Mouse (Mus musculus) kidney, postnatal 25 days (tissue): ENCODE measurements around the gene Slc8b1.

Source experiments
- DNase-seq, 2 experiments: peaks; one replicate each; pipeline ENCODE4 v3.0.0; 2021; ENCODE audit warnings: mixed read lengths in 2 of 2

Gene Slc8b1

DNA sequence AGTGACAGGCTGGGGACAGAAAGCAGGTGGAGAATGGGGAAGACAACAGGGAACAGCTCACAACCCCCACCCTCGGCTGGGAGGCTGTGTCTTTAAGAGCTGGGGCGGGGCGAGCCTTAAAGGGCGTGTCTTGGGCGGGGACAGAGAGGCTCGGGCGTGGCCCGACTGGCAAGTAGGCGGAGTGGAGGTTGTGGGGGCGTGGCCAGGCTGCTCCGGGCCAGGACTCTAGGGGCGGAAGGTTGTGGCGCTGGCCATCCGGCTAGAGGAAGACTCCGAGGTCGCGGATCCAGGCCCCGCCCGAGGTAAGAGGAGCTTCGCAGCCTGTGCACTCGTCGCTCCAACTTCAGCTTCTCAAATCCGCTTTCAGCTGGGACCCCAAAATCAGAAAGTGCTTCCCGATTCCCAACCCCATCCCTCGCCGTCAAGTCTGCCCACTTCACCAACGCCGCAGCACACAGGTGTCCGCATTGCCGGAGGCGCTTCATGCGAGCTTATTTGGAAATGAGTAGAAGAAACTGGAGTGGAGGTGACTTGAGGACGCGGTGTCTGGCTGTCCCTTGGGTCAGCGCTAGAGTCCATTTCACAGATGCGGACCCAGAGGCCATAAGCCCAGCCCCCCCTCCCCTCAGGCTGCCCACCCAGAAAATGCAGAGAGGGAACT, at the start of gene Slc8b1:
Gene Slc8b1 (plus strand): TSS at position 187 of the 661 bp plus-strand sequence.
- DNase-seq = peak; percentile 98 to 99

DNA sequence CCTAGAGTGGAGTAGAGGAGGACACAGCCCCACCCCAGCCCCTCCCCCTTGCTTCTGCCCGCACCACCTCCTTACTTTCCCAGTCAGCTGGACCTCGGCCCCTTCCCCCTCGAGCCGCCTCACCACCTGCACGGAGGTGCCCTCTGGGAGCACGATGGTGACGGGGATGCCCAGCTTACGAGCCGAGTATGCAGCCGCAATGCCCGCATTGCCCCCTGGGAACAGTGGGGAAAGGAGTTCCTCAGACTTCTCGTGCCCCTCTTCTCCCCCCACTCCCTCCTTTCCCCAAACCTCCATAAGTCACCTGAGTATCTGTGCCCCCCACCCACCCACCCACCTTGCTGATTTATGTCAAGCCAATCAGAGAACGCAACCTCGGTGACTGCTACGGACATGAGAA, 49.1 kb upstream of the Slc8b1 start:
- peak in 1 of 2 experiments; percentile 42 for DNase-seq

DNA sequence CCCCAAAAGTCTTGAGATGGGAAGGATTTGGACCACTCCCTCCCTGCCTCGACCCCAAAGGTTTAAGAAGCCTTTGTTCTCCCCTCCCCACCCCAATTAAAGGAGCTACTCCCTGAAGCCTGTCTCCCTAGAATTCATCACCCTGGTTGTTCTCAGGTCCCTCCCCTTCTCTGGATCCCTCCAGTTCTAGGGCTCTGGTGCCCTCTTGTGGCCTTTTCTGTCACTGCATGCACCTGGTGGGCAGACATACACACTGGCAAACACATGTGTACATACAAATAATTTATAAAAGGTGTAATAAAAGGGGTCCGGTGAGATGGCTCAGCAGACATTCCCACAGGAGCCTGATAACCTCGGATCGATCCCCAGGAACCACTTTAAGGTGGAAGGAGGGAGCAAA, 46.6 kb upstream of the Slc8b1 start:
- no peak for DNase-seq

DNA sequence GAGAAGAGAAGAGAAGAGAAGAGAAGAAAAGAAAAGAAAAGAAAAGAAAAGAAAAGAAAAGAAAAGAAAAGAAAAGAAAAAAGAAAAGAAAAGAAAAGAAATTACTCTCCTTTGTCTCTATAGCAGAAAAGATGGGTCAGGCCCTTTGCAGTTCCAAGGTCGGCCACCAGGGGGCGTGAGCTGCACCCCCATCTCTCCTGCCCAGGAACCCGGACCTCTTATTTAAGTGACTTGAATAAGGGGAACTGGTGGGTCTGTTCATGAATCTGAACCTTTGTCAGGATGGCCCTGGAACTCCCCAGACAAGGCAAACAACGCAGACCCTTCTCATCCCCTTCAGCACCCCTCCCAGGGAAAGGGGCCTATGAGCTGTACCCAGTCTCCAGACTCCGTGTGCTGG, 45.9 kb upstream of the Slc8b1 start:
- peak; percentile 37 to 54 for DNase-seq

DNA sequence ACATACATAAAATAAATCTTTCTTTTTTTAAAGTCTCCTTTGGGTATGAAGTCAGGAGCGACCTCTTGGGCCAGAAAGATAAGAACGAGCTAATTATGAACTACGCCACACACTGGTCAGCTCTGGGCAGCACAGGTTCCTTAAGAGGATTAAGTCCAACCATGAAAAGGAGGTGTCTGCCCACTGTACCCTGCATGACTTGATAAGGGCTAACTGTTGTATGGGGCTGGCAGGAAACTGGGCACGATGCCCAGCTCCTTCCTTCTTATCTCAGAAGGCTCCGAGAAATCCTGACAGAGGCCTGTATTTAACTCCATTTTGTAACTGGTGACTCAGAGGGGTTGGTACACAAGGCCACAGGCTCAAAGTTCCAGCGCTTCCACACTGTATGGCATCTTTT, 45.1 kb upstream of the Slc8b1 start:
- no peak for DNase-seq

DNA sequence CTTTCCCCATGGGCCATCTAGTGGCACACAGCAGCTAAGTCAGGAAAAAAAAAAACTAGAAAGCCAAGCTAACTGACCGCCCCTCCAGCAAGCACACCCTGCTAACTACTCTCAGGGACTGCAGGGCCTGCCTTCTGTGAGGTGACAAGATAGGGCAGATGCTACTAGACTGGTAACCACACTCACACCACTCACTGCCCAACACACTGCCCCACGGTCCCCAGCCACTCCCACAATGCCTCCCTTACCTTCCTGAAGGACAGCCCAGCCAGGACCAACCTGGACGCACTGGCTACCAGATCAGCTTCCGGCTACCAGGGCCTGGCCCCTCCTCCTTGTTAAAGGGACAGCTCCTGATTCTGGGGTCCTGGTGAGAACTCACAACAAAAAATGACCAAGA, 43.9 kb upstream of the Slc8b1 start:
- peak; percentile 69 to 83 for DNase-seq

DNA sequence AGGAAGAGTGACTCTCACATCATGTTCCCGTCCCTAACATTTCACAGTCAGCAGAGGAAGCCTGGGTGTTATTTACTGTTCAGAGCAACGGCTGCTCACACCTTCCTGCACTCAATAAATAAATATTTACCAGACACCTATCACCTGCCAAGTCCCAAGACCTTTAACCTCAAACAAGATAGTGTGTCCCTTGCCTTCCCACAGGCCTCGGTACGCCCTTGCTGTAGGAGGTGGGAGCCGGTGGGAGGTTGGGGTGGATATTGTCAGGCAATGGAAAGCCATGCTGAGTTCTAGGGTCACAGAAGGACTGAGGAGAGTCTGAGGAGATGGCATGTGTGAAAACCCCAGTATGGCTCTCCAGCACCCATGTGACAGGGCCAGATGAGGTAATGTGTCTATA, 42.6 kb upstream of the Slc8b1 start:
- no peak for DNase-seq

DNA sequence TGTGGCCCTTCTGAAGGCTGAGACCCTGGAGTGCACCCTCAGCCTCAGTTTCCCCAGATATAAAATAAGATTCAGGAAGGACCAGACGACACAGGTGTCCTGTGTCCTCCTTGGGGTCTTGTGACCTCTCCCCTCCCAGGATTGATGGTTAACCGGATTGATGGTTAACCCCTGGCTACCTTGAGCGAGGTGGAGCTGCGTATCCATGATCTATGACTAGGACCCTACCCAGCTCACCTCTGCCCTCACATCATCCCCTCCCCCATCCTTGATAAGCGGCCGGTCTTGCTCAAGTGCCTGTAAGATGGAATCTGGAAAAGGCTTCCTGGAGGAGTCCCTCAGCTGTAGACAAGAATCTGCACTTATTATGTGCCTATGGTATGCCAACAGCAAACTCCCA, 42.1 kb upstream of the Slc8b1 start:
- no peak for DNase-seq

DNA sequence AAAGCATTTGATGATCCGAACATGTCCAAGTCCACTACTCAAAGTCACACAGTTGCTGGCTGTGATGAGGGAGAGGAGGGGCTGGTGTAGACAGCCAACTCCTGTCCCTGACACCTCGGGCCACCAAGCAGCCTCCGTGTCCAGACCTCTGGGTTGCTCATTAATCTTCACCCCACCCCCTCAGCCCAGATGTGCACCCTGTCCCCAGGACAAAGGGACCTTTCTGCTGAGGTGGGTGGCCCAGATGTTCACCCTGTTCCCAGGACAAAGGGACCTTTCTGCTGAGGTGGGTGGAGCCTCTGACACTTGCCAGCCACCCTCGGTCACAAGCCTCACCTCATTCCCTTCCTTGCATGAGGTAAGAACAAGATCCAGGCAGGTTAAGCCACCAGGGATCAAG, 39.4 kb upstream of the Slc8b1 start:
- DNase-seq = peak; percentile 22 to 71

DNA sequence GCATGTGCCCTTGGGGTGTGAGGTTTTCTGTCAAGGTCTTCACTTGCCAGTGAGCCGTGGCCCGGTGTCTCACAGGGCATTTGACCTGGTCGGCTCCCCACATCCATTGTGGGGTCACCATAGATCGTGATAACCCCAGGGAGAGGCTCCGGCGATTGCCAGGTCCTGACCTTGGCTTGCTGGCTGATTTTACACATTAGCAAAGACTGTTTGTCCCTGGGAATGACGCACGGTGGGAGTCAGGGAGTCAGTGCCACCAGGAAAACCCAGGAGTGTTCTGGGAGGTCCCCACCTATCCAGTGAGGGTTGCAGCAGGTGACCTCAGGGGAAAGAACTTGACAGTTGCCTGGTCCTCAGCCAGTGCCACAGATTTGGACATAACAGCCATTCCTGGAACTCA, 38.2 kb upstream of the Slc8b1 start, which contains the start of gene Sdsl:
Gene Sdsl (minus strand): TSS at position 41 of the 400 bp plus-strand sequence.
- no peak for DNase-seq

DNA sequence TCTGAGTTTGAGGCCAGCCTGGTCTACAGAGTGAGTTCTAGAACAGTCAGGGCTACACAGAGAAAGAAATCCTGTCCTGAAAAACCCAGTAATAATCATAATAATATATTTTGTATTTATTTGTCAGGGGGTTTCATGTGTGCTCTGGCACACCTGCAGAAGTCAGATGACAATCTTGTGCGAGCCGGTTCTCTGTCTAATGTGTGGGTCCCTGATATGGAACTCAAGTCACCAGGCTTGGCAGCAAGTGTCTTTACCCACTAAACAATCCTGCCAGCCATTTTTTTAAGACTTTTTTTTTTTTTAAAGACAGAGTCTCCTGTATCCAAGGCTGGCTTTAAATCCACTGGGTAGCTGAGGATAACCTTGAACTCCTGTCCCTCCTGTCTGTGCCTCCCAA, 37.6 kb upstream of the Slc8b1 start:
- DNase-seq = no peak

DNA sequence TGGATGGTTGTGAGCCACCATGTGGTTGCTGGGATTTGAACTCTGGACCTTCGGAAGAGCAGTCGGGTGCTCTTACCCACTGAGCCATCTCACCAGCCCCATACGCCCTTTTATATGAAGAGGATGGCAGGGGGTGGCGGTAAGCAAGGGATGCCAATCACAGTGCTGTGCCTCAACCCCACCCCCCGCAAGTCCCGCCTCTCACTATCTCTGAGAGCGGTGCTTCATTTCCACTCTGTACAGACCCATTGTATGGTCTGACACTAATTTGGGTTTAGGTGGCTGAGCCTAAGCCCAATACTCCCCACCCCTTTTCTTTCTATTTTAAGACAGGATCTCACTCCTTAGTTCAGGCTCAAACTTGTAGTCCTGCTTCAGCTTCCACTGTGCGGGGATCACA, 35.1 kb upstream of the Slc8b1 start:
- no peak for DNase-seq

DNA sequence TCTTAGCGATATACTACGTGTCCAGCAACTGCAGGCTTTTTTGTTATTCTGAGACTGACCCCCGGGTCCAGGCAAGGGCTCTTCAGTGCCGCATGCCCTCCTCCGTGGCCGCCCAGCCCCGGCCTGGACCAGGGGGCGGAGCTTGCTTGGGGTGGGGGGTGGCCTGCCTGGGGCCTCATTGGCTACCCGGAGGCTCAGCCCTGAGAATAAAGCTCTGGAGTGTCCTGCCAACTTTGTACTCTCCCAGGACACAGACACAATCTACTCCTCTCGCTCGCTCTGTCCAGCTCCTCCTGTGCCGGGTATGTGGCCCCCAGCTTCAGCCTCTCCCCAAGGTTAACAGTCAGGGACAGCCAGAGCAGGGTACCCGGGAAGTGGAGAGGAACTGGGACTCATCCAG, 34.7 kb upstream of the Slc8b1 start, which contains the start of gene Sds:
Gene Sds (plus strand): TSS at position 231 of the 400 bp plus-strand sequence.
- peak in 1 of 2 experiments; percentile 35 for DNase-seq

DNA sequence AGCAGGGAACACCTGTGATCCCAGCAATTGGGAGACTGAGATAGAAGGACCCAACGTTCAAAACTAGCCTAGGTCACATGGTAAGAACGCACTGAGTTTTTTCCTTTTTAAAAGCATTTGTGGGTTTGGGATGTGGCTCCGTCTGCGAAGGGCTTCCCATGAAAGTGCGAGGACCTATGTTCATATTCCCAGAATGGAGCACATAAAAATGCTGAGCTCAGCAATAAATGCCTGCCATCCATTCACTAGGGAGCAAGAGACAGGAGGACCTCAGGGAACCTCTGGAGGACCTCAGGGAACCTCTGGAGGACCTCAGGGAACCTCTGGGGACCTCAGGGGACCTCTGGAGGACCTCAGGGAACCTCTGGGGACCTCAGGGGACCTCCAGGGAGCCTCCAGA, 33.0 kb upstream of the Slc8b1 start:
- DNase-seq = no peak

DNA sequence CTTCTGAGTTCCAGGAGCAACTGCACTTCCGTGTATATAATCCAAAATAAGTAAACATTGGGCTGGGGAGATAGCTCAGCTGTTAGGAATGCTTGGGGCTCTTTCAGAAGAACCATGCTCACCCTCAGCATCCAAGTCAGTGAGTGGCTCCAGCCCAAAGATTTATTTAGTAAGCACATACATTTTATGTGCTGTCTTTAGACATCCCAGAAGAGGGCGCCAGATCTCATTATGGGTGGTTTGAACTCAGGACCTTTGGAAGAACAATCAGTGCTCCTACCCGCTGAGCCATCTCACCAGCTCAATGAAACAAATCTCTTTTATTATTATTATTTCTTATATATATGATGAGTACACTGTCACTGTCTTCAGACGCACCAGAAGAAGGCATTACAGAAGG, 31.4 kb upstream of the Slc8b1 start:
- DNase-seq = no peak

DNA sequence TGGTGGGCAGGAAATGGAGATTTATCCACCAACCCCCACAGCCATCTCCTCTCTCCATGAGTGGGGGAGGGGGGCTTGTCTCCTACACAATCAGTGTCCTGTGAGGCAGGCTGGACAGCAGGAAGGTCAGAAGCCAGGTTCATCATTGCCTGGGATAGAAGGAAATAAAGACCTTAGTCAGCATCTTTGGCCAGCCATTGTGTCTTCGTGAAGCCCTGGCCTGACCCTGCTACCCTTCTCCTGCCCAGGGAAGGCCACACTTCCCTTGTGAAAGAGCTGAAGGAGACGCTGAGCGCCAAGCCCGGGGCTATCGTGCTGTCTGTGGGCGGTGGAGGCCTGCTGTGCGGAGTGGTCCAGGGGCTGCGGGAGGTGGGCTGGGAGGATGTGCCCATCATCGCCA, 29.8 kb upstream of the Slc8b1 start:
- peak in 1 of 2 experiments; percentile 32 for DNase-seq

DNA sequence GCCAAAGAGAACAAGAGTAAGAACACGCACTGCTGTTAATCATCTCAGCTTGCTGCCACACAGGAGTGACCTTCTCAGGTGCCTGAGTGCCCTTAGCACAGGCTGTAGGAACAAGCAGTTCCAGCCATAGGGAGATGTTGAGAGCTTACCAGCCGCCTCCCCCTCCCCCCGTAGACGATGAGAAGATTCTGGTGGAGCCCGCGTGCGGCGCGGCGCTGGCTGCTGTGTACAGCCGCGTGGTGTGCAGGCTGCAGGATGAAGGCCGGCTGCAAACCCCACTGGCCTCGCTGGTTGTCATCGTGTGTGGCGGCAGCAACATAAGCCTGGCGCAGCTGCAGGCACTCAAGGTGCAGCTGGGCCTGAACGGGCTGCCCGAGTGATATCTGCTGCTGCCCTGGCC, 27.6 kb upstream of the Slc8b1 start:
- DNase-seq = peak in 1 of 2 experiments; percentile 35

DNA sequence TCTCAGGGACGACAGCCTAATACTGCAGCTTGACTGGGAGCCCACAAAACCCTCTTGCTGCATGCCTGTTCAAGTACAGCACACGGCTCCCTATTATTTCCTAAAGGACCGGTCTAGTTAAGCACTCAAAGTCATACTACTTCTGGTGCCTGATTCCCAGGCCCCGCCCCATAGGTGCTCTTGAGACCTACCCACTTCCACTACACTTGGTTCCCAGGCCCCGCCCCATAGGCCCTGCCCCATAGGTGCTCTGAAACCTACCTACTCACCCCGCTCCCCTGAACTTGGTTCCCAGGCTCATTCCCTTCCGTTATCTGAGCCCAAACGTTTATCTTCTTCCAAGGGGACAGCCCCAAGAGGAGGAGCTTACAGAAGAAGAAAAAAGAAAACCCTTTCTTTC, 23.1 kb upstream of the Slc8b1 start:
- DNase-seq = no peak

DNA sequence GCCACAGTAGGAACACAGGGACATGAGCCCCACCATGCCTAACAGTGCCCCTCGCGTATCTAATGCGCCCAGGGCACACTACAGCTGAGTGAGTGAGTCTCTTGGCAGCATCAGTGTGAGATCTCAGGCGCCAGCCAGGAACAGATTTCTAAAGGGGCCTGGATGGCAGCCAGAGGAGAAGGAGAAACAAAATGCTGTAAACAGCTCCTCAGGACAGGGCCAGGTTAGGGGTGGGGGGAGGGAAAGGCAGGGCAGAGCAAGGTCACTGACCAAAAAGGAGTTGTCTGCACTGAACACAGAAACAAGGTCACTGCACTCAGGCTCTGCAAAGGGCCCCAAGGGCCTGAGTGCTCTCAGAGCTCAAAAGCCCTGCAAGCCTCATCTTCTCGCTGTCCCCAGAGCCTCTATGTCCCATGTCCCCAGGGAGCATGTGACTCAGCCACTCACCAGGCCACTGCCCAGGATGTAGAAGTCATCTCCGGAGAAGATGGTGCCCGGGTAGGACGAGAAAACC, 20.2 kb upstream of the Slc8b1 start:
- peak; percentile 77 to 84 for DNase-seq

DNA sequence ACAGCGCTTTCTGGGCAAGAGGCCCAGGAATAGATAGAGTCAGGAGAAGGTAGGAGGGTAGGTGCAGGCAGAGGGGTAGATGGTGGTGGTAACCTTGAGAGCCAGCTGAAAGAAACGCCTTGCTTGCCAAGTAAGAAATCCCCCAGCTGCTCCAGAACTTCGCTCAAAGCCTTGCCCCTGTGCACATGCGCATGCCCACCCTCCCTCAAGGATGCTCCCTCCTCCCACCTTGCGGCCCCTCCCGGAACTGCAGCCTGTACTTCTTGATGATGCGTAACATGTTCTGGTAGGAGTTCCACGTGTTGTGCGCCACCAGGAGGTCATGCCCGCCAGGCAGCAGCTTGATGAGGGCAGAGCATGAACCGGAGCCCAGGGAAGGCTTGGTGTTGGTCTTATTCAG, 18.5 kb upstream of the Slc8b1 start:
- peak; percentile 45 to 64 for DNase-seq

DNA sequence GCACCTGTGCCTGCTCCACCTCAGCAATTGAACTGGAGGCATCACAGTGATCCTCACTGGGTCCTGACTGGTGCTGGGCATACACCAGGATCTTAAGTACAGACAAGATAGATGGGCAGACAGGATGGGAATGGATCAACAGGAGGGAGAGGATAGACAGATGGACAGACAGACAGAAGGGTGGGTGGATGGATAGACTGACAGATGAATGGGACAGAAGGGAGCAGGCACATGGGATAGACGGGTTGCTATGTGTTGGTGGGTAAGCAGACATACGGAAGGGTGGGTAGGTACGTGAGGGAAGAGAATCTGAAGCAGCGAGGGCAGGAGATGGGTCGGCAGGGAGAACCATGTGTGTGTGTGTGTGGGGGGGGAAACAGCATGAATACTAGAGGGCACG, 17.5 kb upstream of the Slc8b1 start:
- no peak for DNase-seq

DNA sequence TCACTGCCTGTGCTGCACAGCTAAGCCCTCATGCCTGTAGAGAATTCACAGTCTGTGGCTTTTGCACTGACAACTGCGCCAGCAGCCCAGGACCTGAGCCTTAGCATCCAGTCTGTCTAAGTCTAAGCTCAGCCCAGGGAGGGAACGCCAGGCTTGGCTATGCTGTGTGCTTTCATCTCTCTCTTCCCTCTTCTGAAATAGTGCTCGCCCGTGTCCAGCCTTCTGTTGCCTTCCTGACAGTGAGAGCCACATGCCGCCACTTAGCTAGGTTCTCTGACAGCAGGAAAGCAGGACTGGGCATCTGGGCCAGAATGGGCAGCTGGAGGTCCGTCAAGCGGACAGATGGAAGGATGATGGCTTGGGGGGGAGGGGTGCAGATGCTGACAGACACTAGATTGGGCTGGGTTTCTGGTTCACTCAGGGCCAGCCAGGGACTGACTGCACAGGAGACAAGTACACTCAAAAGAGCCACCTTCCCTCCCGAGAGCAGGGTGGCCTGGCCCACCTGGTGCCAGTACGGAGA, 17.0 kb upstream of the Slc8b1 start:
- DNase-seq = no peak

DNA sequence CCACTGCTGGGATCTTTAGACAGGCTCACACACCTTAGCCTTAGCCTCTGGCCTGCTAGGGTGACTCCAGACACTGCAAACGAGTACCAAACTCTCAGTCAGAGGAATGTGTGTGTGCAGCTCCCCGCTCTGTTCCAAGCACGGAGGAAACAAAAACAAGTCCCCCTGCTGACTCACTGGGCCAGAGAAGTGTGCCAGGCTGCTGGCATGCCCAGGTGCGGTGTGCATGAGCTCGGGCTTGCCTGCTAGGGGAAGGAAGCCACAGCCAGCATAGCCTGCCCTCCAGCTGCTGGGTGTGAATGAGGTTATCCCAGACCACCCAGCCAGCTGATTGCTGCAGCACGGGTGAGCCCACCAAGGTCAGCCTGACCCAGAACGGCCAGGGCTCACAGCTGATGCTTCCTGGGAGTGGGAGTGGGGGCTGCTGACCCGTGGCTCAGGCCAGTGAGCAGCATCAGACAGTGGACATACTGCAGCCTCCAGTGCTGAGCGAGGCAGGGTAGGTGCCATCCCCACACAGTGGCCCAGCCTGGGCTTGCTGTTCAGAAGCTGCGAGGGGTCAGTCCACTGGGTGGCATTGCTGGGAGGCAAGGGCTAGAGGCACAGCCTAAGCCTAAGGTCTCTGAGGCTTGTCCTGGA, 15.8 kb upstream of the Slc8b1 start:
- peak; percentile 23 to 60 for DNase-seq

DNA sequence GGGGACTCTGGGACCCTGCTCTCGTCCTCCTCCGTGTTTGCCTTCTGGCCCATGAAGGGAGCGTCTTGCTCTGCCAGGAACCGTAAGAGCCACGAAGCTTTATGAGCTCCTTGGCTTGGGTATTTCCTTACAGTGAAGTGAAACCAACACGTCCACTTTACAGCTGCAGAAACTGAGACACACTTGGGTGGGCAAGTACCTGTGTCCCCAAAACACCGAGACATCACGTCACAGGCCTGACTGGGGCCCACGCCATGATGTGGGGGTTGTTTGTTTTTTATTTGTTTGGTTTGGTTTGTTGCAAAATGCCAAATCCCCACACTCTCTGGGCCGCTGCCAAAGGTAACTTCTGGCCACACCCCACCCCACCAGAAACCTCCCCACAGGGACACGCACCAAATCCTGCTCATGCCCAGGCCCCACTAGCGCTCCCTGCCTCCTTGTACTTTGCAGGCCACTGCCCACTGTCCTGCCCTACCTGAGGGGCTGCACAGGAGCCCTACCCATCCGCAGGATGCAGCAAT, 15.2 kb upstream of the Slc8b1 start:
- DNase-seq = no peak
